In genomic region chr5:74998716-74999512, GRCm38 (mm10) we compare ENCODE assay signal across 13 mouse cellular contexts. TPM values are rescaled to one million over a fixed set of nuclear protein-coding genes. Genes with fewer than 3 reads are reported as not detected.
DNase-seq lines count a peak whose midpoint lies in the region; ATAC-seq and TF ChIP-seq lines count a peak whose summit lies in the region.
"Had no signal": no experiment of that assay in that cellular context is flagged by ENCODE, and none has a peak within 500 bp of the region (broad histone marks: within the 10 kb centered on the region; RNA-seq: fewer than 3 reads in every experiment).

No protein-coding gene starts in this region.

- no peak for TF ChIP-seq CTCF in lung, postnatal 0 days (IDR thresholded peaks at IDR 0.05)
- no peak for TF ChIP-seq CTCF in lung, adult 2 months (IDR thresholded peaks at IDR 0.05; ENCODE audit: insufficient read depth, low read length)
- TF ChIP-seq CTCF in thymus, adult 2 months (IDR thresholded peaks at IDR 0.05; ENCODE audit: borderline replicate concordance, control insufficient read depth, extremely low read depth, insufficient read depth, low read length, poor library complexity) = no peak

- H3K4me1 ChIP-seq in lung, postnatal 0 days (ENCODE audit: insufficient read depth, low read depth, low read length) = no peaks in the 10 kb centered on the region
- no peaks in the 10 kb centered on the region for H3K4me1 ChIP-seq in lung, adult 2 months (ENCODE audit: control insufficient read depth, insufficient read depth, low read length)
- H3K4me1 ChIP-seq in embryonic facial prominence, embryonic 14.5 days (ENCODE audit: control insufficient read depth, insufficient read depth, low read length) = no peaks in the 10 kb centered on the region
- no peaks in the 10 kb centered on the region for H3K4me1 ChIP-seq in hindbrain, embryonic 16.5 days (ENCODE audit: control insufficient read depth, insufficient read depth, low read depth, low read length)
- no peaks in the 10 kb centered on the region for H3K4me1 ChIP-seq in thymus, adult 2 months (replicated peaks; ENCODE audit: control insufficient read depth, insufficient read depth, low read length)

- H3K9ac ChIP-seq in lung, postnatal 0 days (replicated peaks; ENCODE audit: low read depth) = no peak overlapping the region
- H3K9ac ChIP-seq in embryonic facial prominence, embryonic 14.5 days (ENCODE audit: low read depth, low read length) = no peak overlapping the region
- H3K9ac ChIP-seq in hindbrain, embryonic 16.5 days (ENCODE audit: low read depth, low read length) = no peak overlapping the region
- H3K9ac ChIP-seq: liver, embryonic 14.5 days had no signal

- H3K36me3 ChIP-seq in lung, postnatal 0 days (ENCODE audit: insufficient read depth, low read length) = 0 out of 2 replicates have a peak, but pooled peaks cover 7% of the 10 kb centered on the region
- H3K36me3 ChIP-seq in embryonic facial prominence, embryonic 14.5 days (ENCODE audit: control insufficient read depth, insufficient read depth, low read length) = peaks cover 50% of the 10 kb centered on the region
- peaks cover 7% of the 10 kb centered on the region for H3K36me3 ChIP-seq in hindbrain, embryonic 16.5 days (ENCODE audit: control insufficient read depth, insufficient read depth, low read length)
- peaks cover 6% of the 10 kb centered on the region for H3K36me3 ChIP-seq in thymus, adult 2 months (ENCODE audit: control insufficient read depth, insufficient read depth, low read length)

- no peak for TF ChIP-seq POLR2A in lung, adult 2 months (IDR thresholded peaks at IDR 0.05; ENCODE audit: borderline replicate concordance, extremely low read depth, low read depth, low read length)
- TF ChIP-seq POLR2A in thymus, adult 2 months (IDR thresholded peaks at IDR 0.05; ENCODE audit: control insufficient read depth, extremely low read depth, insufficient read depth, low read length, poor library complexity) = no peak

- H3K9me3 ChIP-seq in lung, postnatal 0 days (ENCODE audit: low read length) = no peaks in the 10 kb centered on the region
- H3K9me3 ChIP-seq in embryonic facial prominence, embryonic 14.5 days (ENCODE audit: control insufficient read depth, low read length) = no peaks in the 10 kb centered on the region
- H3K9me3 ChIP-seq in hindbrain, embryonic 16.5 days (ENCODE audit: control insufficient read depth, low read length) = no peaks in the 10 kb centered on the region
- H3K9me3 ChIP-seq: G1E had no signal

- H3K4me2 ChIP-seq in lung, postnatal 0 days (replicated peaks; ENCODE audit: low read depth, low read length) = no peak overlapping the region
- H3K4me2 ChIP-seq in embryonic facial prominence, embryonic 14.5 days (ENCODE audit: low read depth, low read length) = no peak overlapping the region
- H3K4me2 ChIP-seq in hindbrain, embryonic 16.5 days (ENCODE audit: low read length) = no peak overlapping the region

- 0 out of 2 replicates have a peak, but pooled peaks have one; percentile 17 for ATAC-seq in lung, postnatal 0 days
- ATAC-seq in embryonic facial prominence, embryonic 14.5 days (ENCODE audit: low read depth) = peak; percentile 39; the same call in 1 of the 2 replicates
- ATAC-seq in hindbrain, embryonic 16.5 days = peak; percentile 86

- no peaks in the 10 kb centered on the region for H3K27me3 ChIP-seq in lung, postnatal 0 days (replicated peaks; ENCODE audit: insufficient read depth, low read length)
- no peaks in the 10 kb centered on the region for H3K27me3 ChIP-seq in embryonic facial prominence, embryonic 14.5 days (replicated peaks; ENCODE audit: control insufficient read depth, insufficient read depth, low read length)
- no peaks in the 10 kb centered on the region for H3K27me3 ChIP-seq in hindbrain, embryonic 16.5 days (replicated peaks; ENCODE audit: control insufficient read depth, insufficient read depth, low read length)
- H3K27me3 ChIP-seq in thymus, adult 2 months (ENCODE audit: control insufficient read depth, insufficient read depth, low read length) = no peaks in the 10 kb centered on the region

- H3K4me3 ChIP-seq in lung, postnatal 0 days (ENCODE audit: low read depth, low read length) = no peak overlapping the region
- no peak overlapping the region for H3K4me3 ChIP-seq in lung, adult 2 months (replicated peaks; ENCODE audit: extremely low read depth, low read depth, low read length)
- no peak overlapping the region for H3K4me3 ChIP-seq in embryonic facial prominence, embryonic 14.5 days (ENCODE audit: low read depth, low read length)
- H3K4me3 ChIP-seq in hindbrain, embryonic 16.5 days (ENCODE audit: low read length) = no peak overlapping the region
- H3K4me3 ChIP-seq in thymus, adult 2 months (ENCODE audit: control insufficient read depth, insufficient read depth, low read length) = no peak overlapping the region

- DNase-seq in lung, postnatal 0 days (ENCODE audit: low spot score) = no peak
- DNase-seq in lung, adult 2 months = no peak
- DNase-seq in embryonic facial prominence, embryonic 14.5 days (ENCODE audit: low spot score) = peak; percentile 42
- peak; percentile 66 for DNase-seq in retina, postnatal 1 day
- DNase-seq in thymus, adult 2 months = no peak
- no peak for DNase-seq in thymus, postnatal 10 days (ENCODE audit: low spot score in 2 of 2)
- DNase-seq: adrenal gland, adult 2 months; cerebellum, postnatal 10 days; right cerebral cortex, postnatal 25 days; thymus, postnatal 25 days had no signal

- no peak overlapping the region for H3K27ac ChIP-seq in lung, postnatal 0 days (ENCODE audit: low read length)
- H3K27ac ChIP-seq in embryonic facial prominence, embryonic 14.5 days (replicated peaks; ENCODE audit: low read depth, low read length) = no peak overlapping the region
- no peak overlapping the region for H3K27ac ChIP-seq in hindbrain, embryonic 16.5 days (ENCODE audit: low read depth, low read length)
- no peak overlapping the region for H3K27ac ChIP-seq in thymus, adult 2 months (ENCODE audit: control insufficient read depth, insufficient read depth, low read length)
- H3K27ac ChIP-seq: liver, embryonic 14.5 days had no signal

- no peak for TF ChIP-seq EP300 in lung, postnatal 0 days (IDR thresholded peaks at IDR 0.05)

- 81% methylated on average over 12 of the region's 12 CpGs for WGBS in lung, postnatal 0 days
- WGBS in lung, adult 2 months = 77% methylated on average over 12 of the region's 12 CpGs
- 62% methylated on average over 12 of the region's 12 CpGs for WGBS in embryonic facial prominence, embryonic 14.5 days
- WGBS in hindbrain, embryonic 16.5 days = 17% methylated on average over 12 of the region's 12 CpGs
- WGBS in thymus, adult 2 months = 98% methylated on average over 12 of the region's 12 CpGs

RNA-seq across cellular contexts. Expression of gene Chic2, which starts 45.7 kb away (rescaled TPM):
- 52.0 and 56.9 TPM in 2 replicates for polyA plus RNA-seq in lung, postnatal 0 days (2015; fragmentation: Nextera tagmentation; extraction: Ambion mirVana)
- 5.0 and 10.6 TPM in 2 replicates for polyA plus RNA-seq in lung, adult 2 months (2012; rRNA removed)
- 46.5 and 53.4 TPM in 2 replicates for polyA plus RNA-seq in embryonic facial prominence, embryonic 14.5 days (2014; fragmentation: Nextera tagmentation; extraction: Ambion mirVana)
- 24.0 and 26.5 TPM in 2 replicates for polyA plus RNA-seq in hindbrain, embryonic 16.5 days (2015; fragmentation: Nextera tagmentation; extraction: Ambion mirVana)
- polyA plus RNA-seq in thymus, adult 2 months (2012; rRNA removed) = 12.7 and 12.8 TPM in 2 replicates

Comparison
In these comparisons a context has a peak if more than half of its experiments do, and no peak if none do; other contexts are left out.
1. ATAC-seq: peak in every context shown above with its lines; median percentile 86 in hindbrain, embryonic 16.5 days; 39 in embryonic facial prominence, embryonic 14.5 days; 17 in lung, postnatal 0 days.
2. DNase-seq: peak in embryonic facial prominence, embryonic 14.5 days (single experiment) and retina, postnatal 1 day (single experiment); none in lung, postnatal 0 days (single experiment), lung, adult 2 months (single experiment), thymus, adult 2 months (single experiment) and thymus, postnatal 10 days (0 of 2).